Mouse (Mus musculus) heart, embryonic 12.5 days (tissue): ENCODE data around the gene Ube2a. TPM values are rescaled to one million over a fixed set of nuclear protein-coding genes. Genes with fewer than 3 reads are reported as not detected.

Source experiments
- ATAC-seq: fragments of 200-750 bp; cut with Nextera tagmentation; 2 replicates; pipeline ENCODE4 v1.8.0; 2017; ENCODE audit warnings: moderate TSS enrichment, moderate library complexity; ENCODE audit not compliant: insufficient number of reproducible peaks, low FRiP score
- H3K27ac ChIP-seq: fragments of 300-500 bp; sonication (generic); 2 replicates; pipeline ENCODE4 v1.5.1; 2016; ENCODE audit warnings: mild to moderate bottlenecking, moderate library complexity; ENCODE audit not compliant: poor library complexity, severe bottlenecking
- H3K27me3 ChIP-seq: fragments of 300-500 bp; sonication (generic); replicated peaks from 2 replicates; pipeline ENCODE4 v1.6.1; 2016; ENCODE audit warnings: mild to moderate bottlenecking, moderate library complexity
- H3K36me3 ChIP-seq: fragments of 300-500 bp; sonication (generic); 2 replicates; pipeline ENCODE4 v1.6.1; 2016; ENCODE audit warnings: mild to moderate bottlenecking, moderate library complexity
- H3K4me1 ChIP-seq: fragments of 300-500 bp; sonication (generic); replicated peaks from 2 replicates; pipeline ENCODE4 v1.6.1; 2016; ENCODE audit warnings: mild to moderate bottlenecking
- H3K4me2 ChIP-seq: fragments of 300-500 bp; sonication (generic); 2 replicates; pipeline ENCODE4 v1.6.1; 2016; ENCODE audit warnings: mild to moderate bottlenecking, moderate library complexity
- H3K4me3 ChIP-seq: fragments of 300-500 bp; sonication (generic); 2 replicates; pipeline ENCODE4 v1.5.1; 2016; ENCODE audit warnings: mild to moderate bottlenecking
- H3K9ac ChIP-seq: fragments of 300-500 bp; sonication (generic); 2 replicates; pipeline ENCODE4 v1.6.1; 2016; ENCODE audit warnings: mild to moderate bottlenecking, moderate library complexity
- H3K9me3 ChIP-seq: fragments of 300-500 bp; sonication (generic); replicated peaks from 2 replicates; pipeline ENCODE4 v1.6.1; 2016; ENCODE audit warnings: mild to moderate bottlenecking, moderate library complexity
- WGBS: fragments of 180-500 bp; shearing (Covaris S2); methylation state at CpG from one replicate; pipeline ENCODE4 v1.1.7; 2016; 5-methylcytosine and 5-hydroxymethylcytosine counted together
- polyA plus RNA-seq: library from polyadenylated mRNA; unstranded; fragments of >200 nt; fragmentation: Nextera tagmentation; extraction: Ambion mirVana; gene quantifications from 2 replicates; pipeline ENCODE4 v1.2.1, GENCODE M21; 2016

Ube2a gene
- polyA plus RNA-seq, 1 experiment from 2014 or later = 124 TPM

DNA sequence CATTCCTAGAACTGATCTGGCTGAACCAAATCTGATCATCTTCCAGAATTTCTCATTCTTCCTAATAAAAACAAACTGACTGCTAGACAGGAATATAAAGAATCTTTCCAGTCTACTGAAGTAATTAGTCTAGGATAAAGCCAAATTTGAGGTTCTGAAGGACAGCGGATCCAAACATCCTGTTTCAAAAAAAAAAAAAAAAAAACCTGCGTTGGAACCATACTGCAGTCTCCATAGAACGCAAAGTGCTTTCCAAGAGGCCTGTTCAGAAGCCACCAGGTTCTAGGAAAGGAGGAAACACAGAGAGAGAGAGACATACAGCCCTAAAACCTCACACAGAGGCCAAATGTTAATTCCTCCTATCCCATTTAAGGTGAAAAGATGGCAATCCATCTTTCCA is 28.0 kb downstream of the Ube2a start:
- 42% methylated on average over 3 of the region's 3 CpGs for WGBS
- H3K36me3 ChIP-seq = no peaks in the 10 kb centered on the region
- peak overlapping the region; percentile 71 for H3K4me3 ChIP-seq
- no peak overlapping the region; the same call in 1 of the 2 replicates for H3K9ac ChIP-seq
- no peaks in the 10 kb centered on the region for H3K27me3 ChIP-seq
- peak overlapping the region; percentile 74 for H3K4me2 ChIP-seq
- ATAC-seq = no peak
- H3K27ac ChIP-seq = no peak overlapping the region
- H3K9me3 ChIP-seq = no peaks in the 10 kb centered on the region
- H3K4me1 ChIP-seq = 0 out of 2 replicates have a peak, but pooled peaks cover 6% of the 10 kb centered on the region

DNA sequence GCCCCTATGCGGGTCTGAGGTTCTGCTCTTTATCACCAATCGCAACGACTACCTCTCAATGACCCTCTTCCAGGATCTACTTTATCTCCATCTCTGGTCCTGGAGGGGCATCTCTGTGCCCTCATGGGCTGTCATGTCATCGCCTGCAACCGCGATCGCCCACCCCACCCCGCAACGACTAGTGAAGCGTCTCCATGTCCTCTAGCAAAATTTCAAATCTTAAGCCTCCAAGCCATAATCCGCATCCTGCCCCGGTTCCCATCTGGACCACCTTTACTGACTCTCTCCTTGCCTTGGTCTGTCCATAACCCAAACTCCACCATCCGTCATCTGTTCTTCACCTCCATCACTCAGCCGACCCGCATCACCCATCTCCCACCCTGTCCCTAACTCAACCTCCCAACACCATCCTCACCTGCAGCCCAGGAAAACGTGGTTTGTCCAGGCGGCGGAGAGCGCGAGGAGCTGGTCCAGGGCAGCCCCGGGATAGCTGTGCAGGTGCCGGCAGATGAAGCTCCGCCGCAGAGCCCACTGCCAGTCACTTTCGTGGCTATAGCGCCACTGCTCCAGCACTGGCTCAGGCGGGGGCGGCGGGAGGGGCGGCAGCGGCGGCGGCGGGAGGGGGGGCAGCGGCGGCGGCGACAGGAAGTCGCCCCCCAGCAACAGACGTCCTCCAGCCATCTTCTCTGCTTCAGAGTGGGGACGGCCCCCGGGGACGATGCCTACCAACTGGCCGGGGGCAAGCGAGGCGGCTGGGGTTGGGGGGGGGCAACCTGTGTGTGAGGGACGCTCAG is 28.8 kb downstream of the Ube2a start, which contains the start of gene Nkrf:
TSS of gene Nkrf (minus strand) at position 579 of the 794 bp plus-strand sequence.
- WGBS = 13% methylated on average over 40 of the region's 47 CpGs
- Histone ChIP-seq H3K4me1 (0 out of 2 replicates have a peak, but pooled peaks cover 6% of the 10 kb centered on the region), H3K9ac (peak within 1 kb of the TSS; percentile 79), H3K27ac (peak within 1 kb of the TSS; percentile 73), H3K27me3 (no peaks in the 10 kb centered on the region), H3K4me2 (peak within 1 kb of the TSS; percentile 74), H3K4me3 (peak within 1 kb of the TSS; percentile 71), H3K9me3 (no peaks in the 10 kb centered on the region), H3K36me3 (no peaks in the 10 kb centered on the region)
- ATAC-seq = peak; percentile 71

DNA sequence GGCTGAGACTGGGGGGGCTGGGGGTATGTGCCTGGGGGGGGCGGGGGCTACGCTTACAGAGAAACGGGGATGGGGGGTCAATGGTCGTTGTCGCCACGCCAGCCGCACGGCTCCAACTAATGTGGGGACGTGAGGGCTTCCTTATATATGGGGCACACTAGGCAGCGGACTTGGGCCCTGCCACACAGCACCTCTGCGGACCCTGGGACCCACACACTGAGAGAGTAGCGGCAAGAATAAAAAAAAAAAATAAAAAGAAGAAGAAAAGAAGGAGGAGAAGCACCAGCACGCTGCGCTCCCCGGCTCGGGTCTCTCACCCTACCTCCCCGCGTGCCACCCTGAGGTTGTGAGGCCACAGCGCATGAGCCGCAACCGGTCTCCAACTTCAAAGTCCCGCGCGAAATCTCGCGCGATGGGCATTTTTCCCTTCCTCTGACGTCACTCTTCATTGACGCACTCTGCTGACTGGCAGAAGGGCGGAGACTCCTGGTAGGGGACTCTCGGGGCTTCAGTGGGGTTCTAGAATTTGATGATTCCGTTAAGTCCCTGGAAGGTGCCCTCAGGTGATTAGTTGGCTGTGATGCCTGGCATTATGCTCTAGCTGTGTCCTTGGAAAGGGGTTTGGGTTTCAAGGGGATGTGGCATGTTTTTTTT is 29.5 kb downstream of the Ube2a start:
- 15% methylated on average over 30 of the region's 32 CpGs for WGBS
- ATAC-seq = peak; percentile 91

DNA sequence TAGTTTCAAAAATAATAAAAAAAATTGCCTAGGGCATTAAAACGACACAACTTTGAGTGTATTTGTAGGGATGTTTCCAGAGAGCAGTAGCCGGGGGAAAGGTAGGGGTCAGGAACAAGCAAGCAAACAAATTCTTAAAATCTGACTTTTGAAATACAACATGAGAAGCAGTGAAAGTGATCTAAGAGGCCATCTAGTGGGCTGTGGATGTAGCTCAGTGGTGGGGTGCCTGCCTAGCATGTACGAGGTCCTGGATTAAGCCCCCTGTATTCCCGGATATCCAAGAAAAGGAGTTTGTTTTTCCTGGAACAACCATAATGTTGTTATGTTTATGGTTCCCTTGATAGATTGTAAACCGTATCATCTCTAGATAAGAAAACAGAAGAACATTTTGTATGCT is 32.8 kb downstream of the Ube2a start:
- Histone ChIP-seq H3K4me2 (no peak overlapping the region), H3K9ac (no peak overlapping the region), H3K27ac (no peak overlapping the region), H3K36me3 (no peaks in the 10 kb centered on the region), H3K4me3 (no peak overlapping the region), H3K9me3 (no peaks in the 10 kb centered on the region), H3K4me1 (0 out of 2 replicates have a peak, but pooled peaks cover 6% of the 10 kb centered on the region), H3K27me3 (no peaks in the 10 kb centered on the region)
- 29% methylated on average over 5 of the region's 5 CpGs for WGBS
- ATAC-seq = no peak

More for the DNA sequence above, 29.5 kb downstream of the Ube2a start:
- Histone ChIP-seq H3K4me1 (0 out of 2 replicates have a peak, but pooled peaks cover 6% of the 10 kb centered on the region), H3K36me3 (no peaks in the 10 kb centered on the region), H3K4me2 (peak overlapping the region; percentile 74), H3K27ac (peak overlapping the region; percentile 73), H3K4me3 (peak overlapping the region; percentile 71), H3K27me3 (no peaks in the 10 kb centered on the region), H3K9me3 (no peaks in the 10 kb centered on the region), H3K9ac (peak overlapping the region; percentile 79)

GRCm38 (mm10) chrX:36911343-36911742 is 37.6 kb downstream of the Ube2a start:
- Histone ChIP-seq H3K9me3 (no peaks in the 10 kb centered on the region), H3K27ac (no peak overlapping the region), H3K4me2 (no peak overlapping the region), H3K27me3 (no peaks in the 10 kb centered on the region), H3K9ac (no peak overlapping the region), H3K4me1 (no peaks in the 10 kb centered on the region), H3K4me3 (no peak overlapping the region), H3K36me3 (no peaks in the 10 kb centered on the region)
- 42% methylated on average over 12 of the region's 12 CpGs for WGBS
- ATAC-seq = no peak

- Histone ChIP-seq H3K4me1 (no peaks in the 10 kb centered on the region), H3K4me2 (no peak overlapping the region), H3K27ac (no peak overlapping the region), H3K36me3 (peaks cover 11% of the 10 kb centered on the region), H3K9ac (no peak overlapping the region), H3K4me3 (no peak overlapping the region), H3K27me3 (no peaks in the 10 kb centered on the region), H3K9me3 (no peaks in the 10 kb centered on the region)
- ATAC-seq = no peak
- WGBS = 72% methylated on average over 1 of the region's 1 CpGs
These were observed 44.0 kb downstream of the Ube2a start for GRCm38 (mm10) chrX:36917749-36918148.

- Histone ChIP-seq H3K4me1 (no peaks in the 10 kb centered on the region), H3K9ac (no peak overlapping the region), H3K27me3 (no peaks in the 10 kb centered on the region), H3K36me3 (peaks cover 13% of the 10 kb centered on the region), H3K9me3 (no peaks in the 10 kb centered on the region), H3K4me3 (no peak overlapping the region), H3K4me2 (no peak overlapping the region), H3K27ac (no peak overlapping the region)
- ATAC-seq = no peak
- 80% methylated on average over 4 of the region's 4 CpGs for WGBS
These were observed 47.6 kb downstream of the Ube2a start for GRCm38 (mm10) chrX:36921346-36921745.

GRCm38 (mm10) chrX:36928791-36929190 is 55.1 kb downstream of the Ube2a start:
- Histone ChIP-seq H3K4me1 (no peaks in the 10 kb centered on the region; the same call in 1 of the 2 replicates), H3K27me3 (no peaks in the 10 kb centered on the region), H3K36me3 (0 out of 2 replicates have a peak, but pooled peaks cover 13% of the 10 kb centered on the region), H3K4me3 (no peak overlapping the region), H3K4me2 (no peak overlapping the region), H3K9ac (no peak overlapping the region), H3K9me3 (no peaks in the 10 kb centered on the region), H3K27ac (no peak overlapping the region)
- WGBS = 43% methylated on average over 4 of the region's 4 CpGs
- ATAC-seq = no peak

- no peak for ATAC-seq
- WGBS = 74% methylated on average over 4 of the region's 4 CpGs
These were observed 56.0 kb downstream of the Ube2a start for GRCm38 (mm10) chrX:36929694-36930093.

GRCm38 (mm10) chrX:36930574-36930973 is 56.9 kb downstream of the Ube2a start:
- no peaks in the 10 kb centered on the region for H3K9me3 ChIP-seq
- H3K4me3 ChIP-seq = no peak overlapping the region
- H3K9ac ChIP-seq = no peak overlapping the region
- no peak overlapping the region for H3K27ac ChIP-seq
- H3K27me3 ChIP-seq = no peaks in the 10 kb centered on the region
- no peak for ATAC-seq
- no peak overlapping the region for H3K4me2 ChIP-seq
- 0 out of 2 replicates have a peak, but pooled peaks cover 13% of the 10 kb centered on the region for H3K36me3 ChIP-seq
- H3K4me1 ChIP-seq = no peaks in the 10 kb centered on the region; the same call in 1 of the 2 replicates
- 33% methylated on average over 1 of the region's 1 CpGs for WGBS

More at GRCm38 (mm10) chrX:36929694-36930093, 56.0 kb downstream of the Ube2a start:
- H3K4me2 ChIP-seq = no peak overlapping the region
- H3K9me3 ChIP-seq = no peaks in the 10 kb centered on the region
- no peak overlapping the region for H3K4me3 ChIP-seq
- H3K27me3 ChIP-seq = no peaks in the 10 kb centered on the region
- no peak overlapping the region for H3K27ac ChIP-seq
- no peaks in the 10 kb centered on the region; the same call in 1 of the 2 replicates for H3K4me1 ChIP-seq
- H3K9ac ChIP-seq = no peak overlapping the region
- 0 out of 2 replicates have a peak, but pooled peaks cover 13% of the 10 kb centered on the region for H3K36me3 ChIP-seq
